Mouse (Mus musculus) cortical plate, adult 2 months (tissue): ENCODE measurements around the gene Izumo1r.

Source experiments
- CTCF ChIP-seq: fragments of 200-500 bp; IDR thresholded peaks from 2 replicates; pipeline ENCODE4 v1.5.1; 2011; ENCODE audit warnings: mild to moderate bottlenecking, control low read depth, low read length; ENCODE audit not compliant: insufficient read depth; ENCODE audit errors: extremely low read depth
- POLR2A ChIP-seq: fragments of 200-500 bp; IDR thresholded peaks from 2 replicates; pipeline ENCODE4 v1.6.1; 2011; ENCODE audit warnings: mild to moderate bottlenecking, low read length, control low read depth; ENCODE audit not compliant: insufficient read depth; ENCODE audit errors: extremely low read depth

- no peak for TF ChIP-seq POLR2A
- no peak for TF ChIP-seq CTCF
These were observed 19.1 kb downstream of the Izumo1r start for GRCm38 (mm10) chr9:14884641-14885040.
